Mouse (Mus musculus): ENCODE data around the gene Tigit. TPM values are rescaled to one million over a fixed set of nuclear protein-coding genes. Genes with fewer than 3 reads are reported as not detected.

Tigit gene
- total RNA-seq, 2 experiments from 2014 or later = not detected

DNA sequence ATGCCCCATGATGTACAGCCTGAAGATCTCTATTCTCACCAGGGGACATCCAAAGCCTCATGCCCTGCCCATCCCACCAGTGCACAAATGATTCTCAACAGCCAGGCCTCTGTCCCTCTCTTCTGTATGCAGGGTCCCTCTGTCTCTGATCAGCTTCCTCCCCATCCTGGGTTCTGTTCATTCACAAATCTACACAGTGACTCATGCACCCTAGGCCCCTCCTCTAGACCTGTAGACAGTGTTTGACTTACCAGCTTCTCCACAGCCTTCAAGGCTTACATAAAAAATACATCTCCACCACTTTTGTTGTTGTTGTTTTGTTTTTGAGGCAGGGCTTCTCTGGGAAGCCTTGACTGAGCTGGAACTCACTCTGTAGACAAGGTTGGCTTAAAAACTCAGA lies 915 bp upstream of the Tigit start:
- DNase-seq = no peak

DNA sequence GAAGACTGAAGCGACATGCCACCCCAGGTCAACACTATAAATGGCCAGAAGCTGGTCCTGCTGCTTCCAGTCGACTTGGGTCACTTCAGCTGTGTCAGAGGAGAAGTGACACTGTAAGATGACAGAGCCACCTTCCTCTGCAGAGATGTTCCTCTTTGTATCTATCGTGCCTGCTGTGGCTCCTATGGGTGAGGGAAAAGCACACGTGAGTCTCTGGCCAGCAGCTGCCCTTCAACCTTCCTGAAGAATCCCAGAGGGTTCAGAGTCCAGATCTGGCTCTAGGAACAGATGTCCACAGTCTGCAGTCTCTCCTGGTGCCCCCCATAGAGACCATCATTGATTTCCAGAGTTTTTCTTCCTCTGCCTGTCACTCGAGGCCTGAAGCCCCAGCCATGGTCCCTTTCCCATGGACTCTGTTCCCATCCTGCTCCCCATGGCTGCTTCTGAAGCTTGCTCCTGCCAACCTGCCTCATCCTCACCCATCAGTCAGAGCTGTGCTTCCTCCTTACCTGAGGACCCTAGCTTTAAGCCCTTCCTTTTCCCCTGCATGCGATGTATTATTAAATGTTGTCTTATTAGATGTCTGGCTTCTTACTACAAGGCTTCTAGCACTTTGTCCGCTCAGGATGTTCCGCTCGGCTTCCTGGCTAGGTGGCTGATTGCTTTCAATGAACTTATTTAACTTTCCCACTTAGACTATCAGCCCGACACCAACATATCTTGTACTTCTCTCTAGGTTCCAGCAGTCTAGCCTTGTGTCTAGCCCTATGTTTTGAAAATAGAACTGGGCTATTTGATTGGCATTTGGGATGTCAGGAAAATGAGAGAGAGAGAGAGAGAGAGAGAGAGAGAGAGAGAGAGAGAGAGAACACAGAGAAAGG lies 1.6 kb downstream of the Tigit start:
- DNase-seq = no peak

- no peak for DNase-seq
These were observed 2.4 kb downstream of the Tigit start for GRCm38 (mm10) chr16:43661576-43661975.

DNA sequence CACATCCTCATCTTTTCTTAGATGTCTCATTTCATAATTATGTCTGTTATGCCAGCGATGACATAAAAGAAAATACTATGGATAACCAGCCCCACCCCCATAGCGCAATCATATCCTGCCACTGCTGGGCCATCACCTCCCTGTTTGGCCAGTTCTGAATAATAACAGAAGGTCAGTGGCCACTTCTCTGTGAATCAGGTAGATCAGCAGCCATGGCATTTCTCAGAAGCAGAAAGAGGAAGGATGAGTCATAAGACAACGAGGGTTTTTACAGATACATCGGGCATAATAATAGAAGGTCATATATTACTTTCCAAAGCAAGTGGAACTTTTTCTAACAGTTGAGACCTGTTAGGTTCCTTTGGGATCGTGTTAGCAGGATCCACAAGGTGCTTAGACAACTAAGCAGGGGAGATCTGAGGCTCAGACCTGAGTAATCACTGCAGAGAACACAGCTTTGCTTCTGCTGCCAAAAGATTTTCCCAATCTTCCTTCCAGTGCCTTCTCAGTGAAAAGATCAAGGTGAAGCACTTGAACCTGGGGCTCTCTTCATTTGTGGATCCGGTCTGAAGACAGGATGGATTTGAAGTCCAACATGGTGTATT lies 8.7 kb downstream of the Tigit start:
- DNase-seq = no peak

DNA sequence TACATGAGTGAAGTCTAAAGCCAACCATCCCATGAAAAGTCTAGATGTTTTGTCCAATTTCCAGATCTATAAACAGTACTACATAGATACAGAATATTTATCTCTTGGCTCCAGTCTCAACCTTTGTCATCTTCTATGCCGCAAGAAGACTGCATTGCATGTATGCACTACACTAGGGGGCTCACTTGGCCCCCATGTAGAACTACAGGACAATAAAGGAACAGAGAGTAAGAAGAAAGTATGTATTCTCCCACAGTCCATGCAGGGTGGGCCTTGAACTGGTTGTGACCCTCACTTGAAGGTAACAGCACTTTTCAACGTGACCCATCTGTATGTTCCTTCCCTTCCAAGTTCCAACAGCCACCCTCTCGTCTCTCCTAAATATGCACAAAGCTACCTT lies 9.7 kb downstream of the Tigit start:
- DNase-seq = no peak

DNA sequence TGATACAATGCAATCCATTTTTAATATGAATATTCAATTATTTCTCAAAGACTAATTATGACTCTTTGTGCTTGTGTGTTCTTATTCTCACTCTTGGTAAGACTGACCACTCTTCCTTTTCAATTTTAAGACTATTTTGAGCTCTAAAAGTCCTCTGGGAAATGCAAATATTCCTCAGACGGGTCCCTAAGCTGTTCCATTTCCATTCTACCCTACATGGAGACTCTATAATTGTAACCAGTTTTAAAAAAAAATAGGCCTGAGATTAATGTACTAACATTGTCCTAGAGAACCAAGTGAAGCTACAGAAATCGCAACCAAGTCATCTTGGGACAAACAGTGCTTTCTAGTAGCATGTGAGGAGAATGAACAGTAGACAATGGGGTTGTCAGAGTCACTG lies 10.7 kb downstream of the Tigit start:
- no peak for DNase-seq

DNA sequence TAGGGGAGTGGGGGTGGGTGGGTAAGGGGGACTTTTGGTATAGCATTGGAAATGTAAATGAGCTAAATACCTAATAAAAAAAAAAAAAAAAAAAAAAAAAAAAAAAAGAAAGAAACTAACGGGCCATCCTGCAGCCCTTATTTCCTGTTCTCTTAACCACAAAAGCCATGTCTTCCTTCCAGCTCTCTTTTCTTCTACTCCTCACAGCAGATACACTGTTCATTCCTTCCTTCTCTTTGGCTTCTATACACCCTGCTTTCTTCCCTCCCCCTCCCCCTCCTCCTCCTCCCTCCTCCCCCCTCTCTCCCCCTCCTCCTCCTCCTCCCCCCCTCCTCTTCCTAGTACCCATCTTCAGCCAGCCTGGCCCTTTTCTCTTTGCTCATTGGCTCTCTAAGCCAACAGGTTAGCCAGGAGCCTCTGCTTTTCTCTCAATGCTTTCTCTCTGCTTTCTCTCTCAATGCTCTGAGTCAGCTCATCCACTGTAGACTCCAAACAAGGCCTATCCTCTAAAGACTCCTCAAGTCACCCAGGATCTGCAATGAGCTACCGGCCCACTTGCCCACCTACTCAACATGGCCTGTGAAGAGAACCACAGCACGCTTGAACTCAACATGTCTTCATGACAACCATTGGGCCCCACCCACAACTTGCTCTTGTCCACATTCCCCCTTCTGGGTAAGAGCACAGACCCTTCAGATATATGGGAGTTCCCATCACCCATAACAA lies 13.4 kb downstream of the Tigit start:
- DNase-seq = no peak

GRCm38 (mm10) chr16:43647641-43648040 lies 16.3 kb downstream of the Tigit start:
- DNase-seq = no peak

DNA sequence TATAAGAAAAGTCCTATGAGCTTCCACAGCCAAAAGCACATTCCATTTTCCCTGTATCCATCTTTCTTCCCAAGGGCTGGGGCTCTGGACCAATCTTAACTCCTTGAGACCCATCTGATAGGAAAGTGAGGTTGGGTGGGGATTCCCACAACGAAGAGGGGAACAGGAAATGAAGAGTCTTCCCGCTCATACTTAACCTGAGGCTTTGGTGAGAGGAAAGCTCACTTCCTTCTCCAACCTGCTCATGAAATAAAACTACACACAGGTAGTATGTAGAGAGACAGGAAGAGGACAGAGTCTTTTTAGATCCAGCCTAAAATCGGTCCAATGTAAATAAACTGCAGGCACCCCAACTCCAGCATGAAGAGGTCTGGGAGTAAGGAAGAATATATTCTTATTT lies 17.0 kb downstream of the Tigit start:
- DNase-seq = no peak

DNA sequence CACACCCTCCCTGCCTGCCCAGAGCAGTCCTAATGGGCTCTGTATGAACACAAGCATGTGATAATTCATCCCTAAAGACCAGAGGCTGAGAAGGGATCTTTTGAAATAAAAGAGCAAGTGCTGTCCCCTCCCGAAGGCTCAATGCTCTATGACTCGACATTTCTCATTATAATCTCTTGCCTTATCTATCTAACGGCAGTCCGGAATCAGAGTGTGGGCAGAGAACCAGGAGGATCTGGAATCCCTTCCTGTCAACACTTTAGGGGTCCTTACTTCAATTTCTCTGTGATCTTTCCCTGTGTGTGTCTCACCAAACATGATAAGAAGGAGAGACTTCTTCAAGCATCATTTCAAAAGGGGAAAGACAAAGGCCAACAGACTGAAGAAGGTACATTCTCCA lies 18.1 kb downstream of the Tigit start:
- DNase-seq = no peak

DNA sequence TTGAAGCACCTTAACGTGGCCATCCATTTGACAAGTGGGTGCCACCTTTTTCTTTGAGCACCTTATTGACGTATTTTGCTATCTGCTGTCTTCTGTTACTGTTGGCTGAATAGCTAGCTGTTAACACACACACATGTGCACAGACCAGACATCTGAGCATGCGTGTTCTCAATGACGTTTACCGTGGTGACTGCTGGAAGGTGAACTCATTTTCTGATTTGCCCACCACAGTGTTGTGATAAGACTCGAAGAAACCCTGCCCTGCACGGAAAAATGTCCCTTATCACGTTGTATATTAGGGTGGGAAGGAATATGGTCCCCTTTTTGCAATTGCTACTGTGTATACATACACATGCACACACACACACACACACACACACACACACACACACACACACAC lies 22.7 kb downstream of the Tigit start:
- no peak for DNase-seq

- peak; percentile 30 to 48 for DNase-seq
These were observed 25.4 kb downstream of the Tigit start for GRCm38 (mm10) chr16:43638406-43639049.

- no peak for DNase-seq
These were observed 26.7 kb downstream of the Tigit start for GRCm38 (mm10) chr16:43637241-43637640.

DNA sequence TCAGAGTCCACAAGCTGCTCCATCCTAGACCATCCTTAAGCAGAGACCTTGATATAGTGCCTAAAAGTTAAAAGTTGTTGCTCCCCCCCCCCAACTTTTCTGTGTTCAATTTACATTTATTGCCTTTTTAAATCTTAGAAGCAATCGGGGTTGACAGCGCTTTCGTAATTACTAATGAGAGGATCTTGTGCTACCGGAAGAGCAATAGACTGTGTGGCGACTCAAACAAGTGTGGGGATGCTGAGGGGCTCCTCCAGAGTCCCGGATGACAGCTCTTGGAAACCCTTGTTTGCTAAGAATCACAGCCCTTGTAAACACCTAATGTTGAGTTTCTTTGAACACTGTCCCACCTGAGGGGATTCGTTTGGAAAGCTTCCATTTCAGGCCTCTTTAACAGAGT lies 29.9 kb downstream of the Tigit start:
- DNase-seq = no peak

DNA sequence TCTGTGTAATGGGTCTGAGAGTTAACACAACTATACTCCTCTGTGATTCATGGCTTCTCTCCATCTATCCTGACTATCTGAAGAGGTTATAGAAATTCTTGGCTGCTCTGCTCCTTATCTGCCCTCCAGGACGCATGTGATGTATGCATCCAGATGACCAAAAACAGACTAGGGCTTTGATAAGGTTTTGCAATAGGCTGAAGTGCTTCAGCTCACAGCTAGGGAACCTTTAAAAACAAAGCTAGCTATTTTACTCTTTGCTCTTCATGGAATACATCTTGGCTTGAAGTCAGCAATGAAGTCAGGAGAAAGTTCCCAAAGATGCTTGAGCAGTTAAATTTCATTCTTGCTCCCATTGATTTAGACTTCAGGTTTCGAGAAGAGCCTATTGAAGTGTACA lies 32.2 kb downstream of the Tigit start:
- no peak for DNase-seq

GRCm38 (mm10) chr16:43628662-43629061 lies 35.3 kb downstream of the Tigit start:
- DNase-seq = no peak

GRCm38 (mm10) chr16:43625956-43626355 lies 38.0 kb downstream of the Tigit start:
- peak; percentile 41 to 50 for DNase-seq

DNA sequence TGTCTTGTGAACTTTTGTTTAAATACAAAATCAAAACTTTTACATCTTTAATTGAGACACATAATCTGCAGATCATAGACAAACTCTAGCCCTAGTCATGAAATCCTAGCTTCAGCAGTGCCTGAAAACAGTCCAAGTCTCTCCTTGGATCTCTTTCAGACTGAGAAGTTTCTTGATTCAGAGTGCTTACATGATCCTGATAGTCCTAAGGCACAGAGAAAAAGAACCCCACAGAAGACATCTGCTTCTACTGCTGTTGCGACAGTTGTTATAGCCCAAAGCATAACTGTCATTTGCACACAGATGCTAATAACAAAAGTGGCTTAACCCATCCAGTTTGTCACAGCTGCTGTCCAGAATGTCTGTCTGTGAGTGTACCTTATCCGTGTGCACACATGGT lies 38.7 kb downstream of the Tigit start:
- DNase-seq = no peak

DNA sequence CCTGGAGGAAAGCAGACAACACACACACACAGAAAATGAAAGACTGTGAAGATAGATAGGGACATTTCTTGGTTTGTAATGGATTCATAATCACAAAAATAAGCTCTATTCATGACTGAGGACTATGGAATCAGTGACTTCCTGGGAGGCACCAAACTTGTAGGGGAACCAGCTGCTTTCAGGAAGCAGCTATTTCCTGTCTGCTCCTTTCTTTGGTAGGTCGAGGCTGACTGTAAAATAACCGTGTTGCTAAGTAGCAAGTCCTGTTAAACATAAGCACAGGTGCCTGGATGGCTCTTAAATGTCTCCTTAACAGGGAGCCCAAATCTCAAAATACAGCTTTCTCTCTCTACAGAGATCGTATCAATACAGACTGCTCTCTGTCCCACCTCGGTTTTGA lies 39.1 kb downstream of the Tigit start:
- no peak for DNase-seq

- no peak for DNase-seq
These were observed 40.5 kb downstream of the Tigit start for GRCm38 (mm10) chr16:43623315-43624000.

DNA sequence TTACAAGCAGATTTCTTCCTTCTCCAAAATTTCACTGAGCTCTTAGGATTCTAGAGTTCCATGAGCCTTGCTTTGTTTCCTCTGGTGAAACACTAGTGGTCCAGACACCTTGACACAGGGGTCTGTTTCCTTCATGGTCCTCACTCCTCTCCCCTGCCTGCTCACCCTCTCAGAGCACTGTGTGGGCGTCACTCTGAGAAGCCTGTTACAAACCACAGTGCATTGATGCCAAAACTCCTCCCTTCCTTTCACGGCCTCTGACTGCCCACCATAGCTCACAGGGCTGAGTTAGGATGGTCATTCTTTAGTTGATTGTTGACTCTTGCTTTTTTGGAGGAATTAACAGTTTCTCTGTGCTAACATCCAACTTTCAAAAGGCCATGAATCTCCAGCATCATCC lies 43.6 kb downstream of the Tigit start:
- DNase-seq = no peak

- DNase-seq = no peak
These were observed 44.7 kb downstream of the Tigit start for GRCm38 (mm10) chr16:43619277-43619676.
